Mouse (Mus musculus) neural tube, embryonic 11.5 days (tissue): ENCODE data around the gene Clic6. TPM values are rescaled to one million over a fixed set of nuclear protein-coding genes. Genes with fewer than 3 reads are reported as not detected.

ENCODE experiments used
- ATAC-seq: fragments of 200-750 bp; cut with Nextera tagmentation; 2 replicates; pipeline ENCODE4 v1.8.0; 2017; ENCODE audit warnings: moderate number of reproducible peaks, mild to moderate bottlenecking, moderate TSS enrichment, moderate library complexity; ENCODE audit not compliant: insufficient read depth, low FRiP score, low TSS enrichment
- DNase-seq: peaks from one replicate; pipeline ENCODE4 v3.0.0-alpha.2; 2015; ENCODE audit warnings: low spot score
- H3K27ac ChIP-seq: fragments of 300-500 bp; sonication (generic); 2 replicates; pipeline ENCODE4 v1.5.1; 2014; ENCODE audit warnings: low read depth, mild to moderate bottlenecking, low read length
- H3K27me3 ChIP-seq: fragments of 300-500 bp; sonication (generic); 2 replicates; pipeline ENCODE4 v1.6.1; 2014; ENCODE audit warnings: mild to moderate bottlenecking, low read length, mixed read lengths; ENCODE audit not compliant: control insufficient read depth, insufficient read depth
- H3K36me3 ChIP-seq: fragments of 300-500 bp; sonication (generic); 2 replicates; pipeline ENCODE4 v1.6.1; 2014; ENCODE audit warnings: mild to moderate bottlenecking, low read length, moderate library complexity, mixed read lengths; ENCODE audit not compliant: control insufficient read depth, insufficient read depth
- H3K4me1 ChIP-seq: fragments of 300-500 bp; sonication (generic); 2 replicates; pipeline ENCODE4 v1.6.1; 2014; ENCODE audit warnings: low read length, mixed read lengths; ENCODE audit not compliant: control insufficient read depth, insufficient read depth
- H3K4me2 ChIP-seq: fragments of 300-500 bp; sonication (generic); 2 replicates; pipeline ENCODE4 v1.6.1; 2014; ENCODE audit warnings: low read depth, mild to moderate bottlenecking, moderate library complexity
- H3K4me3 ChIP-seq: fragments of 300-500 bp; sonication (generic); 2 replicates; pipeline ENCODE4 v1.5.1; 2014; ENCODE audit warnings: low read depth, low read length
- H3K9ac ChIP-seq: fragments of 300-500 bp; sonication (generic); 2 replicates; pipeline ENCODE4 v1.6.1; 2014; ENCODE audit warnings: mild to moderate bottlenecking, low read length
- H3K9me3 ChIP-seq: fragments of 300-500 bp; sonication (generic); 2 replicates; pipeline ENCODE4 v1.6.1; 2016; ENCODE audit warnings: low read length; ENCODE audit not compliant: control insufficient read depth
- WGBS: fragments of 180-500 bp; shearing (Covaris S2); extraction: QIAGEN DNeasy Blood & Tissue Kit; methylation state at CpG from one replicate; pipeline ENCODE4 v1.1.7; 2014; 5-methylcytosine and 5-hydroxymethylcytosine counted together
- polyA plus RNA-seq: library from polyadenylated mRNA; unstranded; fragments of >200 nt; fragmentation: Nextera tagmentation; extraction: Ambion mirVana; gene quantifications from 2 replicates; pipeline ENCODE4 v1.2.1, GENCODE M21; 2014

Gene Clic6
- polyA plus RNA-seq, 1 experiment from 2014 or later = 0.34 TPM

DNA sequence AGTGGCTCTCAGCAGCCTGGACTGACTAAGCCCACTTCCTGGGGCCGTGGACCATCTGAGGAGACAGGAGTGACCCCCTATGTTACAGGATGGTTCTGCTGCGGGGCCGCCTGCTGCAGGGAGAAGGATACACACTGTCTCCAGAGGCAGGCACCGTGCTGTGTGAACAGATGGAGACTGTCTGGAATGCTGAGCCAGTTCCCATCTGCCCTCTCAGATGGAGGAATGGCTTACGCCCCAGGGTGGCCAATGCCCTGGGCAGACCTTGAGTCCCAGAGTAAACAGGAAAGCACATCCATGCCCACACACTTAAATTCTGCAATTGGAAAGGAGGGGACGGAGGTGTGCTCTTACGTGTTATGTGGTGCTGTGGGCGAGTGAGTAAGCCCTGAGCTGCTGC is 35.2 kb upstream of the Clic6 start:
- ATAC-seq (no peak), DNase-seq (no peak)
- Histone ChIP-seq H3K4me1 (no peaks in the 10 kb centered on the region), H3K27ac (no peak overlapping the region), H3K36me3 (no peaks in the 10 kb centered on the region), H3K4me3 (no peak overlapping the region), H3K27me3 (no peaks in the 10 kb centered on the region), H3K9me3 (no peaks in the 10 kb centered on the region), H3K4me2 (no peak overlapping the region), H3K9ac (no peak overlapping the region)
- 80% methylated on average over 8 of the region's 8 CpGs for WGBS

DNA sequence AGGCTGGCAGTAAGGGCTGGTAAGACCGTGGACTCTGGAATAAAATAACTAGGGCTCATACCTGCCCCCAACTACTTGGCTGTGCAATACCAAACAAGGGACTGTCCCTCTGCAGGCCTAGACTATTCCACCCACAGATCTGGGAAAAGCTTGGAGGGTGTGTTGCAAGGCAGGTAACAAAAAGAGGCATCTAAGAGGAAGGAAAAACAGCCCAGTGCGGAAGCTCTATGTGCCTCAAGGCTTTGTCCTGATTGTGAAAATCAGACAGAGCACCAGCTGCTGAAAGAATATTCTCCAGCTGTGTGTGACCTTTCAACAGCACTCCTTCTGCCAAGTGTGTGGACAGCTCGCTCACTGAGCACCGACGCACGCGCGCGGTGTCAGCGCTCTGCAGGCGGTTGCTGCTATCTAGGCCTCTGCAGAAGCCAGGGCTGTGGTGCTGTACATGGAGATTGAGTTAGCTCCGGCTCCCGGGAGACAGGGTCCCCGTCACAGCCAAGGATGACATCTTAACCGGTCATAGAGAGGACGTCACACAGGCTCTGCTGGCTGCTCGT is 33.9 kb upstream of the Clic6 start:
- no peaks in the 10 kb centered on the region for H3K27me3 ChIP-seq
- H3K9ac ChIP-seq = no peak overlapping the region; the same call in 1 of the 2 replicates
- 91% methylated on average over 17 of the region's 17 CpGs for WGBS
- H3K4me1 ChIP-seq = no peaks in the 10 kb centered on the region
- H3K36me3 ChIP-seq = no peaks in the 10 kb centered on the region
- H3K4me3 ChIP-seq = no peak overlapping the region
- DNase-seq (no peak), ATAC-seq (no peak)
- H3K27ac ChIP-seq = no peak overlapping the region
- no peak overlapping the region for H3K4me2 ChIP-seq
- no peaks in the 10 kb centered on the region for H3K9me3 ChIP-seq

DNA sequence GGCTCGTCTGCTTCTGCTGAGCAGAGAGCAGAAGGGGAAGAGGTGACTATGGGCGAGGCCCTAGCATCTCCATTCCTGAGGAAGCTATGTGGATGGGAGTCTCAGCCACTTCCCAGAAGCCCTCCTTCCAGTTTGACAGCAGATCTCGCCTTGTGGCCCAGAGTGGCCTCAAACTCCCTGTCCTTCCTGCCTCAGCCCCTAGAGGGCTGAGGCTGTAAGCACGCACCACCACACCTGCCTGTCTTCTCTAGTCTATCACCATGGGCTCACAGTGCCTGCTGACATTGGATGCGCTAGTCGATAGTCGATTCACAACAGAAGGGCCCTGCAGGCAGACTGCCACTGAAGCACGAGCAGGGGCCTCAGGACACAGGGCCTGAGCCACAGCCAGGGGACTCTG is 32.9 kb upstream of the Clic6 start:
- 0 out of 2 replicates have a peak, but pooled peaks have one; percentile 31 for ATAC-seq

DNA sequence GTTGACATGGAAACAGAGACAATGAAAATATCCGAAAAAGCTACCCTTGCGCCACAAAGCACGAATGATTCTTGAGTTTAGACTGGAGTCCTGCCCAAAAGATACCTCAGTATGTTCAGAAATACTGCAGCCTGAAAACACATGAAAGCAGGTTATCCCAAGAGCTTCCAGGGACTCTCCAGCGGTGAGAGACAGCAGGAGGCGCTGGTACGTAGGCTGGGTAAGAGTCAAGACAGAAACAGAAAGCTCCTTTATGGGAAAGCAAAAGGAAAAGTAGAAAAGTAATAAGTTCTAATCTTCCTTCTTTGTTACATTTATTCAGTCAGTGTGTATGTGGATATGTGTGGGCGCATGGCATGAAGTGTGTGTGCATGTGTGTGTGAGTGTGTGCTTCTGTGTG is 31.5 kb upstream of the Clic6 start:
- 92% methylated on average over 7 of the region's 7 CpGs for WGBS
- DNase-seq (no peak), ATAC-seq (no peak)
- Histone ChIP-seq H3K4me1 (no peaks in the 10 kb centered on the region), H3K9me3 (no peaks in the 10 kb centered on the region), H3K4me2 (no peak overlapping the region), H3K27me3 (no peaks in the 10 kb centered on the region), H3K36me3 (no peaks in the 10 kb centered on the region), H3K4me3 (no peak overlapping the region), H3K9ac (no peak overlapping the region), H3K27ac (no peak overlapping the region)

More for the DNA sequence above, 32.9 kb upstream of the Clic6 start:
- no peak for DNase-seq
- WGBS = 62% methylated on average over 8 of the region's 8 CpGs
- Histone ChIP-seq H3K9me3 (no peaks in the 10 kb centered on the region), H3K36me3 (no peaks in the 10 kb centered on the region), H3K4me1 (no peaks in the 10 kb centered on the region), H3K27me3 (no peaks in the 10 kb centered on the region), H3K4me2 (no peak overlapping the region), H3K4me3 (no peak overlapping the region), H3K9ac (no peak overlapping the region), H3K27ac (no peak overlapping the region)

DNA sequence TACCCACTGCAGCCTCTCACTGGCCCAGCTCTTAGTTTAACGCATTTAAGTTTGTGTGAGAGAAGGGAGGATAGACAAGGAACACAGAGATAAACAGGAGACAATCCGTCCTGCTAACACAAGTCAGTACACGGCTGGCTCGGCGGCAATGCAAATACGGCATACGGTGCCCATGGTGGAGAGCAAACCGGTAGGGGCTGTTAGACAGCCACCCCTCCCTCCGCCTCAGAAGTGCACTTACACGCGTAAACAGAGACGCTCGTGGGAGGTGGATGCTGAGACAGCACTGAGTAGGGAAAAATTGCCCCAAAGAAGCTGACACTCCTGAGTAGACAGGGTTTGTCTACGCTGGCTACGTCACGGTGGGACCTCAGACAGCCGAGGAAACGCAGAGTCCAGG is 31.0 kb upstream of the Clic6 start:
- 92% methylated on average over 18 of the region's 18 CpGs for WGBS
- DNase-seq (no peak), ATAC-seq (no peak)
- Histone ChIP-seq H3K36me3 (no peaks in the 10 kb centered on the region), H3K4me1 (no peaks in the 10 kb centered on the region), H3K27ac (no peak overlapping the region), H3K4me3 (no peak overlapping the region), H3K27me3 (no peaks in the 10 kb centered on the region), H3K9me3 (no peaks in the 10 kb centered on the region), H3K4me2 (no peak overlapping the region), H3K9ac (no peak overlapping the region)

DNA sequence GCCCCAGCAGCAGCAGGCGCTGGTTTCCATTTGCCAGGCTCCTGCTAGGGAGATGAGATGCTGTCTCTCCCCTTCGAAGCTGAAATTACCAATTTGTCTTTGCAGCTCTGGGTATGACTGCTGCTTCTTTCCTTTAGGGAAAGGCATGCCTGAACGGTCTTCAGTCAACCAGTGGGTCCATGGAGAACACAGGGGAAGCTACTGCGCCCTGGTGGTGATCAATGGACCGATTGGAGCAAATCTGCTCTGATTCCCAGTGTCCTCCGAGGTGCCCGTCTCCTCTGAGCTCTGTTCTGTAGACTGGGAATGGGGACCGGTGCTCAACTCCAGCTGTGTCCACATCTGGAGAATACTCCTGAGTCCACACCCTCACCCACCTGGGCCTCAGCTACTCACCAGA is 30.0 kb upstream of the Clic6 start:
- Histone ChIP-seq H3K9me3 (no peaks in the 10 kb centered on the region), H3K27ac (no peak overlapping the region), H3K27me3 (no peaks in the 10 kb centered on the region), H3K4me1 (no peaks in the 10 kb centered on the region), H3K4me3 (no peak overlapping the region), H3K9ac (no peak overlapping the region), H3K36me3 (no peaks in the 10 kb centered on the region), H3K4me2 (no peak overlapping the region)
- WGBS = 83% methylated on average over 8 of the region's 8 CpGs
- DNase-seq (no peak), ATAC-seq (no peak)

DNA sequence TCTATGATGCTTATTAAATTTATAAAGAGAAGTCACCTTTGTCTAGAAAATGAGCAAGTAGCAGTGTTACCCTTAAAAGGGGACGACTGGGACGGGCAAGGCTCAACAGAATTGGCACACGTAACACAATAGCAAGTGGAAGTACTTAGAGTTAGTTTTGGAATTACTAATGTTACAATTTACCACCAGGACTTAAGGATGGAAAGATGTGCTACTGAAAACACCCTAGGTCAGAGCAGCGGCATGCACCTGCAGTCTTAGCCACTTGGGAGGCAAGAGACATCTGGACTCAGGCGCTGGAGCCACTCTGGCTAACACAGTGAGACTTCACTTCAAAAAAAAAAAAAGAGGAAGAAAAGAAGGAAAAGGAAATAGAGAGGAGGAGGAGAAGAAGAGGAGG is 29.6 kb upstream of the Clic6 start:
- H3K9ac ChIP-seq = no peak overlapping the region
- no peaks in the 10 kb centered on the region for H3K36me3 ChIP-seq
- H3K4me2 ChIP-seq = no peak overlapping the region
- no peak overlapping the region for H3K4me3 ChIP-seq
- H3K4me1 ChIP-seq = no peaks in the 10 kb centered on the region
- DNase-seq (no peak), ATAC-seq (no peak)
- no peaks in the 10 kb centered on the region for H3K9me3 ChIP-seq
- H3K27me3 ChIP-seq = no peaks in the 10 kb centered on the region
- WGBS = 92% methylated on average over 5 of the region's 5 CpGs
- no peak overlapping the region for H3K27ac ChIP-seq

DNA sequence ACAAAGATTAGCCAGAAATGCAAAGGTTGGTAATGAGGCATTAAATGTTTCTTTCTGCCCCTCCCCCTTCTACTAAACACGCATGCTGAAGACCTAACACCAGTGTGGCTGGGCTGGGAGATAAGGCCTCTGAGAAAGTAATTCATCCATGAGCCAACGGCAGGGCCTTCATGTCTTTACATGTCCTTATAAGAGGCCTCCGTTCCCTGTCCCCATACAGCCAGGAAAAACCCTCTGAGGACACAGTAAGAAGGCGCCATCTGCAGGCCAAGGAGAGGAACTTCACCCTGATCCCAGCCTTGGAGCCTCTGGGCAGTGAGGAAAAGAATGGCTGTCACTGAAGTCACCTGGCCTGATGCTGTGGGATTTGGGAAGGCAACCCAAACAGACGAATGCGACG is 27.9 kb upstream of the Clic6 start:
- no peaks in the 10 kb centered on the region for H3K9me3 ChIP-seq
- DNase-seq = peak; percentile 76
- H3K4me3 ChIP-seq = no peak overlapping the region
- no peak overlapping the region for H3K9ac ChIP-seq
- ATAC-seq = peak; percentile 38; the same call in 1 of the 2 replicates
- H3K27me3 ChIP-seq = no peaks in the 10 kb centered on the region
- H3K4me1 ChIP-seq = no peaks in the 10 kb centered on the region
- H3K27ac ChIP-seq = no peak overlapping the region
- H3K36me3 ChIP-seq = no peaks in the 10 kb centered on the region
- 33% methylated on average over 7 of the region's 7 CpGs for WGBS
- H3K4me2 ChIP-seq = no peak overlapping the region

DNA sequence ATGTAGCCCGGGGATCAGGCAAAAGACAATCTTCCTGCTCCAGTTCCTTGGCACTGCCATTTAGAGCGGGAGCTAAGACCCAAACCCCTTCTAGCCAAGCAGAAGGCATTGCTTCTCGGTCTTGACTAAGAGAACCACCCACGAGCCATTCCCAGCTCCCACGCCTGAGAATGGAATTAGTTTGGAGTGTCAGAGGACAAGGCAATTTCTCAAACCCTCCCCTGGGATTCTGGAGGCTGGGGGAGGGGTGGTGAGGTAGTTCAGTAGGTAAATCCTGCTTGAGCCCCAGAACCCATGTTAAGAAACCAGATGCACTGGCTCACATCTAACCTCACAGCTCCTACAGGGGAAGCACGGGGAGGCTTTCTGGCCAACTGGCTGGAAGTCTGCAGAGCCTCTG is 24.1 kb upstream of the Clic6 start:
- DNase-seq (no peak), ATAC-seq (no peak)
- no peaks in the 10 kb centered on the region for H3K9me3 ChIP-seq
- H3K4me2 ChIP-seq = no peak overlapping the region
- no peak overlapping the region for H3K4me3 ChIP-seq
- H3K36me3 ChIP-seq = no peaks in the 10 kb centered on the region
- no peak overlapping the region for H3K27ac ChIP-seq
- no peaks in the 10 kb centered on the region for H3K27me3 ChIP-seq
- no peak overlapping the region for H3K9ac ChIP-seq
- H3K4me1 ChIP-seq = peaks cover 14% of the 10 kb centered on the region
- 76% methylated on average over 6 of the region's 6 CpGs for WGBS
